Mouse (Mus musculus): Measurements from ENCODE around the gene Disc1. TPM values are rescaled to one million over a fixed set of nuclear protein-coding genes. Genes with fewer than 3 reads are reported as not detected.

Disc1 gene
- total RNA-seq, 2 experiments from 2014 or later, result 3.9 to 4.4 TPM

- no peak for DNase-seq
Observed at GRCm38 (mm10) chr8:125130835-125131234, 76.8 kb downstream of the Disc1 start.

GRCm38 (mm10) chr8:125131265-125131664 lies 77.3 kb downstream of the Disc1 start:
- peak; percentile 21 for DNase-seq

- peak; percentile 60 for DNase-seq
Observed at GRCm38 (mm10) chr8:125133685-125134114, 79.7 kb downstream of the Disc1 start.

- DNase-seq, result no peak
Observed at GRCm38 (mm10) chr8:125134876-125135275, 80.9 kb downstream of the Disc1 start.

- DNase-seq, result no peak
Observed at GRCm38 (mm10) chr8:125139689-125140150, 85.7 kb downstream of the Disc1 start.

GRCm38 (mm10) chr8:125140965-125141364 lies 87.0 kb downstream of the Disc1 start:
- peak; percentile 16 for DNase-seq

GRCm38 (mm10) chr8:125156863-125157640 lies 103.1 kb downstream of the Disc1 start:
- no peak for DNase-seq

- DNase-seq, result no peak
Observed at GRCm38 (mm10) chr8:125157641-125158005, 103.6 kb downstream of the Disc1 start.

GRCm38 (mm10) chr8:125159387-125159786 lies 105.4 kb downstream of the Disc1 start:
- no peak for DNase-seq

- DNase-seq, result no peak
Observed at GRCm38 (mm10) chr8:125163491-125163890, 109.5 kb downstream of the Disc1 start.

- no peak for DNase-seq
Observed at GRCm38 (mm10) chr8:125163906-125164305, 109.9 kb downstream of the Disc1 start.

GRCm38 (mm10) chr8:125165505-125166446 lies 111.8 kb downstream of the Disc1 start:
- DNase-seq, result peak; percentile 74

GRCm38 (mm10) chr8:125166545-125166944 lies 112.5 kb downstream of the Disc1 start:
- no peak for DNase-seq

- no peak for DNase-seq
Observed at GRCm38 (mm10) chr8:125166988-125167387, 113.0 kb downstream of the Disc1 start.

- DNase-seq, result no peak
Observed at GRCm38 (mm10) chr8:125169628-125170027, 115.6 kb downstream of the Disc1 start.

GRCm38 (mm10) chr8:125171531-125171930 lies 117.5 kb downstream of the Disc1 start:
- DNase-seq, result no peak

- DNase-seq, result peak; percentile 67
Observed at GRCm38 (mm10) chr8:125174237-125174636, 120.2 kb downstream of the Disc1 start.

GRCm38 (mm10) chr8:125174851-125175250 lies 120.9 kb downstream of the Disc1 start:
- DNase-seq, result peak; percentile 69

- DNase-seq, result no peak
Observed at GRCm38 (mm10) chr8:125175661-125176060, 121.7 kb downstream of the Disc1 start.

GRCm38 (mm10) chr8:125177091-125177490 lies 123.1 kb downstream of the Disc1 start:
- DNase-seq, result no peak

GRCm38 (mm10) chr8:125177958-125178357 lies 124.0 kb downstream of the Disc1 start:
- DNase-seq, result no peak

GRCm38 (mm10) chr8:125183548-125184451 lies 129.8 kb downstream of the Disc1 start:
- peak; percentile 92 for DNase-seq
